Mouse (Mus musculus): Measurements from ENCODE around the gene Slc22a20. TPM values are rescaled to one million over a fixed set of nuclear protein-coding genes. Genes with fewer than 3 reads are reported as not detected.

Gene Slc22a20
- not detected in 2 replicates for polyA plus RNA-seq (2012; rRNA removed; ENCODE audit: low replicate concordance)

GRCm38 (mm10) chr19:5986043-5986442 lies at the start of gene Slc22a20:
TSS of gene Slc22a20 (minus strand) at chr19:5986143.

GRCm38 (mm10) chr19:6015511-6016315 lies 29.8 kb upstream of the Slc22a20 start, which contains the start of gene Capn1:
TSS of gene Capn1 (minus strand) at chr19:6015897.

GRCm38 (mm10) chr19:5963883-5964562 lies 21.9 kb downstream of the Slc22a20 start, which contains the start of gene Pola2:
TSS of gene Pola2 (minus strand) at chr19:5964202.

GRCm38 (mm10) chr19:5924713-5925093 lies 61.2 kb downstream of the Slc22a20 start, which contains the start of gene Cdc42ep2:
TSS of gene Cdc42ep2 (minus strand) at chr19:5924816.

Other genes starting within 250 kb of the Slc22a20 start
- gene Ltbp3, start 245.2 kb downstream of the Slc22a20 start, polyA plus RNA-seq (2012; rRNA removed; ENCODE audit: low replicate concordance), result 22.6 and 31.6 TPM in 2 replicates
- 42.2 and 55.8 TPM in 2 replicates for gene Scyl1, start 214.7 kb downstream of the Slc22a20 start, polyA plus RNA-seq (2012; rRNA removed; ENCODE audit: low replicate concordance)
- 28.3 and 53.0 TPM in 2 replicates for gene Frmd8, start 110.9 kb downstream of the Slc22a20 start, polyA plus RNA-seq (2012; rRNA removed; ENCODE audit: low replicate concordance)
- 349 and 397 TPM in 2 replicates for gene Slc25a45, start 108.3 kb downstream of the Slc22a20 start, polyA plus RNA-seq (2012; rRNA removed; ENCODE audit: low replicate concordance)
- 1.5 and 2.8 TPM in 2 replicates for gene Tigd3, start 92.0 kb downstream of the Slc22a20 start, polyA plus RNA-seq (2012; rRNA removed; ENCODE audit: low replicate concordance)
- 46.6 and 58.0 TPM in 2 replicates for gene Dpf2, start 73.1 kb downstream of the Slc22a20 start, polyA plus RNA-seq (2012; rRNA removed; ENCODE audit: low replicate concordance)
- 9.9 and 31.6 TPM in 2 replicates for gene Cdc42ep2, start 61.3 kb downstream of the Slc22a20 start, polyA plus RNA-seq (2012; rRNA removed; ENCODE audit: low replicate concordance)
- 29.4 and 31.2 TPM in 2 replicates for gene Pola2, start 21.9 kb downstream of the Slc22a20 start, polyA plus RNA-seq (2012; rRNA removed; ENCODE audit: low replicate concordance)
- gene Capn1, start 29.8 kb upstream of the Slc22a20 start, polyA plus RNA-seq (2012; rRNA removed; ENCODE audit: low replicate concordance), result 53.6 and 106 TPM in 2 replicates
- gene Syvn1, start 60.4 kb upstream of the Slc22a20 start, polyA plus RNA-seq (2012; rRNA removed; ENCODE audit: low replicate concordance), result 87.1 and 103 TPM in 2 replicates
- gene Mrpl49, start 71.6 kb upstream of the Slc22a20 start, polyA plus RNA-seq (2012; rRNA removed; ENCODE audit: low replicate concordance), result 11.4 and 11.7 TPM in 2 replicates
- gene Fau, start 71.7 kb upstream of the Slc22a20 start, polyA plus RNA-seq (2012; rRNA removed; ENCODE audit: low replicate concordance), result 1,687 and 2,398 TPM in 2 replicates
- 63.5 and 115 TPM in 2 replicates for gene Znhit2, start 75.0 kb upstream of the Slc22a20 start, polyA plus RNA-seq (2012; rRNA removed; ENCODE audit: low replicate concordance)
- 57.9 and 67.5 TPM in 2 replicates for gene Tm7sf2, start 82.2 kb upstream of the Slc22a20 start, polyA plus RNA-seq (2012; rRNA removed; ENCODE audit: low replicate concordance)
- 42.6 and 68.1 TPM in 2 replicates for gene Vps51, start 91.1 kb upstream of the Slc22a20 start, polyA plus RNA-seq (2012; rRNA removed; ENCODE audit: low replicate concordance)
- not detected in 2 replicates for gene Tmem262, start 93.9 kb upstream of the Slc22a20 start, polyA plus RNA-seq (2012; rRNA removed; ENCODE audit: low replicate concordance)
- 0.21 and 0.28 TPM in 2 replicates for gene Gm28374, start 96.1 kb upstream of the Slc22a20 start, polyA plus RNA-seq (2012; rRNA removed; ENCODE audit: low replicate concordance)
- 103 and 136 TPM in 2 replicates for gene Zfpl1, start 98.8 kb upstream of the Slc22a20 start, polyA plus RNA-seq (2012; rRNA removed; ENCODE audit: low replicate concordance)
- 2.0 and 2.6 TPM in 2 replicates for gene Cdca5, start 98.8 kb upstream of the Slc22a20 start, polyA plus RNA-seq (2012; rRNA removed; ENCODE audit: low replicate concordance)
- gene AC131692.1, start 108.3 kb upstream of the Slc22a20 start, polyA plus RNA-seq (2012; rRNA removed; ENCODE audit: low replicate concordance), result not detected in 2 replicates
- 39.6 and 913 TPM in 2 replicates for gene Naaladl1, start 119.6 kb upstream of the Slc22a20 start, polyA plus RNA-seq (2012; rRNA removed; ENCODE audit: low replicate concordance)
- 53.0 and 57.0 TPM in 2 replicates for gene Sac3d1, start 132.5 kb upstream of the Slc22a20 start, polyA plus RNA-seq (2012; rRNA removed; ENCODE audit: low replicate concordance)
- 52.8 and 64.5 TPM in 2 replicates for gene Snx15, start 142.2 kb upstream of the Slc22a20 start, polyA plus RNA-seq (2012; rRNA removed; ENCODE audit: low replicate concordance)
- 76.0 and 120 TPM in 2 replicates for gene Batf2, start 154.8 kb upstream of the Slc22a20 start, polyA plus RNA-seq (2012; rRNA removed; ENCODE audit: low replicate concordance)
- gene Arl2, start 155.4 kb upstream of the Slc22a20 start, polyA plus RNA-seq (2012; rRNA removed; ENCODE audit: low replicate concordance), result 116 and 148 TPM in 2 replicates
- gene Majin, start 198.2 kb upstream of the Slc22a20 start, polyA plus RNA-seq (2012; rRNA removed; ENCODE audit: low replicate concordance), result 0.43 and 0.57 TPM in 2 replicates
- gene Gpha2, start 240.2 kb upstream of the Slc22a20 start, polyA plus RNA-seq (2012; rRNA removed; ENCODE audit: low replicate concordance), result 0.25 and 1.1 TPM in 2 replicates
- gene Ppp2r5b, start 249.7 kb upstream of the Slc22a20 start, polyA plus RNA-seq (2012; rRNA removed; ENCODE audit: low replicate concordance), result 69.7 and 212 TPM in 2 replicates

Measured in duodenum, adult 2 months (tissue).